Mouse (Mus musculus): ENCODE measurements around the gene Huwe1. TPM values are rescaled to one million over a fixed set of nuclear protein-coding genes. Genes with fewer than 3 reads are reported as not detected.

Gene Huwe1
- polyA plus RNA-seq, 1 experiment from 2014 or later, result 11.1 TPM

DNA sequence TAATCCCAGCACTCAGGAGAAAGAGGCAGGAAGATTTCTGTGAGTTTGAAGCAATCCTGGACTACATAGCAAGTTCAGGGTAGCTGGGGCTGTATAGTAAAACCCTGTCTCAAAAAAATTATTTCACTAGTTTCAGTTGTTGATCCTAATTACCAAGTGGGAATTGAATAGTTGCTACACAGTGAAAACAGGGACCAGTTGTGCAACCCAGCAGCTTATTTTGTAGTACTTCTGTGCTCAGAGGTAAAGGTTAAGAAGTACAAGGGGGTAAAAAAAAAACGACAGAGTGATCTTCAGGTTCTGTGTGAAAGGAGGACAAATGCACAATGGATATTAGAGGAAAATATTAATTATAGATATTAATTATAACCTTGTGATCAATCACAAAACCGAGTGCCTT is 138.2 kb downstream of the Huwe1 start:
- 51% methylated on average over 2 of the region's 2 CpGs for WGBS (ENCODE audit: insufficient replicate concordance)
- H3K27me3 ChIP-seq (ENCODE audit: insufficient read depth, low read length), result no peaks in the 10 kb centered on the region
- H3K4me1 ChIP-seq (ENCODE audit: insufficient read depth), result no peaks in the 10 kb centered on the region
- ATAC-seq (no peak), DNase-seq (no peak)
- TF ChIP-seq EP300 (IDR thresholded peaks at IDR 0.05; ENCODE audit: low read depth), result no peak
- no peak for TF ChIP-seq CTCF (IDR thresholded peaks at IDR 0.05; ENCODE audit: low read depth)
- H3K9ac ChIP-seq (replicated peaks), result no peak overlapping the region
- no peak overlapping the region for H3K27ac ChIP-seq (ENCODE audit: low read depth)
- H3K36me3 ChIP-seq (replicated peaks; ENCODE audit: insufficient read depth, low read length), result peaks cover 4% of the 10 kb centered on the region
- H3K9me3 ChIP-seq (ENCODE audit: low read length), result no peaks in the 10 kb centered on the region
- no peak overlapping the region for H3K4me2 ChIP-seq (ENCODE audit: low read depth, low read length)
- H3K4me3 ChIP-seq (ENCODE audit: low read depth, low read length), result no peak overlapping the region

DNA sequence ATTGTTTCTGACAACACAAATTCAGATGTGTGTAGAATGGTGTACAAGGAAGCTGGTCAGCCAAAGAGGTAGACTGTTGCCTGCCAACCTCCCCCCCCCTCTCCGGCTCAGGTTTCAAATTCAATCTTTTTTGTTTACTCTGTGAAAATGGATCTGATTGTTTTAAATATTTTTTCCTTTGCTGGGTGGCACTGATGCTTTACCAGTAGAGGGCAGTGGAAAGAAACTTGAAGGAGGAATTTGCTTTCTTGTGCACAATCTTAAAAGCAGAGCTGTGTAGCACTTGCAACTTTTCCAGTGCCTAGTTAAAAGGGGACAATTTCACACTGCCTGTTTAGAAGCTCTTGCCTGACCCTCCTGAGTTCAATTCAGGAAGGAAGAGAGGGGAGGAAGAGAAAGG is 146.4 kb downstream of the Huwe1 start:
- no peak for ATAC-seq
- TF ChIP-seq CTCF (IDR thresholded peaks at IDR 0.05; ENCODE audit: low read depth) (peak; percentile 46), EP300 (IDR thresholded peaks at IDR 0.05; ENCODE audit: low read depth) (no peak)

GRCm38 (mm10) chrX:151947781-151948180 is 147.2 kb downstream of the Huwe1 start:
- DNase-seq (no peak), ATAC-seq (no peak)
- H3K9ac ChIP-seq (replicated peaks), result no peak overlapping the region
- H3K4me2 ChIP-seq (ENCODE audit: low read depth, low read length), result no peak overlapping the region
- no peaks in the 10 kb centered on the region for H3K27me3 ChIP-seq (ENCODE audit: insufficient read depth, low read length)
- H3K4me1 ChIP-seq (ENCODE audit: insufficient read depth), result no peaks in the 10 kb centered on the region
- 58% methylated on average over 3 of the region's 3 CpGs for WGBS (ENCODE audit: insufficient replicate concordance)
- no peak overlapping the region for H3K4me3 ChIP-seq (ENCODE audit: low read depth, low read length)
- H3K9me3 ChIP-seq (ENCODE audit: low read length), result no peaks in the 10 kb centered on the region
- no peaks in the 10 kb centered on the region for H3K36me3 ChIP-seq (replicated peaks; ENCODE audit: insufficient read depth, low read length)
- no peak overlapping the region for H3K27ac ChIP-seq (ENCODE audit: low read depth)
- TF ChIP-seq CTCF (IDR thresholded peaks at IDR 0.05; ENCODE audit: low read depth) (no peak), EP300 (IDR thresholded peaks at IDR 0.05; ENCODE audit: low read depth) (no peak)

More for the DNA sequence above, 146.4 kb downstream of the Huwe1 start:
- DNase-seq, result no peak
- Histone ChIP-seq H3K4me2 (ENCODE audit: low read depth, low read length) (no peak overlapping the region), H3K36me3 (replicated peaks; ENCODE audit: insufficient read depth, low read length) (no peaks in the 10 kb centered on the region), H3K27me3 (ENCODE audit: insufficient read depth, low read length) (no peaks in the 10 kb centered on the region), H3K9me3 (ENCODE audit: low read length) (no peaks in the 10 kb centered on the region), H3K4me3 (ENCODE audit: low read depth, low read length) (no peak overlapping the region), H3K9ac (replicated peaks) (no peak overlapping the region), H3K4me1 (ENCODE audit: insufficient read depth) (no peaks in the 10 kb centered on the region), H3K27ac (ENCODE audit: low read depth) (no peak overlapping the region)
- 36% methylated on average over 1 of the region's 1 CpGs for WGBS (ENCODE audit: insufficient replicate concordance)

DNA sequence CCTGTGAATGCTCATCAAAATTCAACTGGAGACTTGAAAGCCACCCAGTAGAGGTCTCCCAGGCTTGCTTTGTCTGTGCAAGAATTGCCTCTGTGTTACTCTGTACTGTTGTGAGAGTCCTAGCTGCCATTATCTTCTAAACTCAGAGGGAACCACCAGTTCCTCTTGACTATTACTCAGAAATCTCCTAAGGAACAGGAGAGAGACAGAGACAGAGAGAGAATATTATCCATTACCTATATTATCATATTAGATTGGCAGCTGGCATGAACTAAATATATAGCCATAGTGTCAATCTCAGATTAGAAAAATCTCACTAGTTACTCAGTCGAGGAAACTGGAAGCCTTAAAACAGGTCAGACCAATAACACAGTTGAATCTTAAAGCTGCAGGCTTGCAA is 149.6 kb downstream of the Huwe1 start:
- Histone ChIP-seq H3K27me3 (ENCODE audit: insufficient read depth, low read length) (no peaks in the 10 kb centered on the region), H3K9ac (replicated peaks) (no peak overlapping the region), H3K4me2 (ENCODE audit: low read depth, low read length) (no peak overlapping the region), H3K4me1 (ENCODE audit: insufficient read depth) (no peaks in the 10 kb centered on the region), H3K9me3 (ENCODE audit: low read length) (no peaks in the 10 kb centered on the region), H3K27ac (ENCODE audit: low read depth) (no peak overlapping the region), H3K4me3 (ENCODE audit: low read depth, low read length) (no peak overlapping the region), H3K36me3 (replicated peaks; ENCODE audit: insufficient read depth, low read length) (no peaks in the 10 kb centered on the region)
- TF ChIP-seq CTCF (IDR thresholded peaks at IDR 0.05; ENCODE audit: low read depth), result no peak
- no peak for TF ChIP-seq EP300 (IDR thresholded peaks at IDR 0.05; ENCODE audit: low read depth)
- no peak for ATAC-seq
- DNase-seq, result no peak
- 47% methylated on average over 1 of the region's 1 CpGs for WGBS (ENCODE audit: insufficient replicate concordance)

DNA sequence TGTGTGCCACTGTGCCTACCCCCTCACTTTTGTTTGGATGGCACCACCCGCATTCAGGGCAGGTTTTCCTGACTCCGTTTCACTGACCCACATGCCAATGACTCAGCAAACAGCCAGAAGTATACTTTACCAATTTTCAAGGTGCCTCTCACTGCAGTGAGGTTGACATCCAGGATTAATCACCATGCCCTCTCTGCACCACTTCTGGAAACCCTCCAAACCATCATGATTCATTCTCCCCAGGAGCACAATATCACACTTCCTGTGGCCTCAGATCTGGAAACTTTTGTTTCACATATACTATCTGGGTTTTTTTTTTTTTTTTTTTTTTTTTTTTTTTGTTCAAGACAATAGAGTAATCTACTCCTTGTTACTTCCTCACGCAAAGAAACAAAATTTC is 150.6 kb downstream of the Huwe1 start:
- no peaks in the 10 kb centered on the region for H3K36me3 ChIP-seq (replicated peaks; ENCODE audit: insufficient read depth, low read length)
- no peak for ATAC-seq
- no peak for DNase-seq
- H3K4me1 ChIP-seq (ENCODE audit: insufficient read depth), result no peaks in the 10 kb centered on the region
- no peaks in the 10 kb centered on the region for H3K27me3 ChIP-seq (ENCODE audit: insufficient read depth, low read length)
- no peak overlapping the region for H3K27ac ChIP-seq (ENCODE audit: low read depth)
- WGBS (ENCODE audit: insufficient replicate concordance), result 33% methylated on average over 3 of the region's 3 CpGs
- TF ChIP-seq CTCF (IDR thresholded peaks at IDR 0.05; ENCODE audit: low read depth) (no peak), EP300 (IDR thresholded peaks at IDR 0.05; ENCODE audit: low read depth) (no peak)
- H3K4me3 ChIP-seq (ENCODE audit: low read depth, low read length), result no peak overlapping the region
- H3K4me2 ChIP-seq (ENCODE audit: low read depth, low read length), result no peak overlapping the region
- H3K9me3 ChIP-seq (ENCODE audit: low read length), result no peaks in the 10 kb centered on the region
- no peak overlapping the region for H3K9ac ChIP-seq (replicated peaks)

MicroRNA genes within 50 kb of the gene (microRNA counts, 519-probe panel; counts per million panel counts)
- microRNA mmu-miR-98, result 5,075 counts per million, percentile 58 among the panel's probes with 10 or more counts

Small RNAs within 50 kb of the gene (microRNA-seq; reads per million reads assigned to microRNA genes)
- gene Mir3113, result not detected
- gene Mir98, result 5,804 reads per million, percentile 88 among the genes with 10 or more reads in this experiment
- gene Mirlet7f-2, result 3,242 reads per million, percentile 83 among the genes with 10 or more reads in this experiment

Other genes starting within 250 kb of the Huwe1 start
- gene Hsd17b10, start 201.0 kb downstream of the Huwe1 start, polyA plus RNA-seq (2015; fragmentation: Nextera tagmentation; extraction: Ambion mirVana), result 197 and 223 TPM in 2 replicates
- gene Ribc1, start 215.5 kb downstream of the Huwe1 start, polyA plus RNA-seq (2015; fragmentation: Nextera tagmentation; extraction: Ambion mirVana), result 1.8 and 1.9 TPM in 2 replicates
- 31.3 and 34.0 TPM in 2 replicates for gene Smc1a, start 215.6 kb downstream of the Huwe1 start, polyA plus RNA-seq (2015; fragmentation: Nextera tagmentation; extraction: Ambion mirVana)